Mouse (Mus musculus) Muller cell, postnatal 12 days (primary cell): ENCODE results near the gene Fbxw8.
A peak's percentile ranks its signal among the peaks of the same experiment; 100 is the strongest.

ENCODE experiments used
- DNase-seq: peaks from one replicate; pipeline ENCODE4 v3.0.0-alpha.2; 2015; ENCODE audit errors: inconsistent ontology term

Fbxw8 gene

DNA sequence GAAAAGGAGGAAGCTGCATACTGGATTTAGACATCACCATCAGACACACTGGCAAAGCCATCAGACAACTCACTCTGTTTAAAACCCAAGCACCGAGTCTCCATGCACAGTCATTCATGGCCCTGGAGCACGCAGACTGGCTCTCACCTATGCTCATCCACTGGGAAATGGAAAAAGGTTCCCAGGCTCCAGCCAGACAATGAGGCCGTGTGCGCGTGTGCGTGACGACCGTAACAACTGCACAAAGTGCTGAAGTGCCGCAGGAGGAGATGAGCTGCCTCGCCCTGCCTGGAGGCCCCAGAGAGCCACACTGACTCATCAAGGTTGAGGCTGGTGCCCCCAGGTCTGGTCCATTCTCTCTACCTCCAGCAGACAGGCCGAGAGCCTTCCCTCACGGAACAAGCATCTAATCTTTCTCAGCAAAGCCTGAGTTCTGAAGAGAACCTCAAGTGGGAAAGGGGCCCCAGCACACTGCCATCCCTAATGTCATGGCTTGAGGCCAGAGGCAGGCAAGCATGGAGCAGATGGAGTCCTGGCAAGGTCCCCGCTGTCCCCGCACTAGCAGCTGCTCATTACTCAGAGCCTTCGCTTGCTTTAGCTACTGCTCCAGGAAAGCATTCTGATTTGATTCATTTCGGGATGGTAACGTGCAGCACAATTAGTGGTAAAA lies 47.0 kb downstream of the Fbxw8 start:
- peak; percentile 94 for DNase-seq

DNA sequence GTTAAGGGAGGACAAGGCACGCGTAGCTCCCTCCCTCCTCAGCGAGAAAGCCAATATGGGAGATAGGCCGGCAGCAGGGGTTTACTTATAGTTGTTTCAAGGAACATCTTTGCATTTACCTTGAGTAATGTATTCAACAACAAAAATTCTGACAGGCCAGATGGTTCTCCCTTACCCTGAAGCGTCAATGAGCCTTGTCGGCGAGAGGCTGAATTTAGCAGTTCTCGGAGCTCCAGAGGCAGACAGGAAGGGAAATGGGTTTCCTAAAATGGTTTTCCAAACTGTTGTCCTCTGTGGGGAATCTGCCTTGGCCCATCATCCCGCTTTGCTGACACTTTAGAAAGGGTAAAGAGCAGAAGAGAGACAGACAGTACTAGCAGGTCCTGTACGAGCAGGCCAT lies 48.6 kb downstream of the Fbxw8 start:
- no peak for DNase-seq

DNA sequence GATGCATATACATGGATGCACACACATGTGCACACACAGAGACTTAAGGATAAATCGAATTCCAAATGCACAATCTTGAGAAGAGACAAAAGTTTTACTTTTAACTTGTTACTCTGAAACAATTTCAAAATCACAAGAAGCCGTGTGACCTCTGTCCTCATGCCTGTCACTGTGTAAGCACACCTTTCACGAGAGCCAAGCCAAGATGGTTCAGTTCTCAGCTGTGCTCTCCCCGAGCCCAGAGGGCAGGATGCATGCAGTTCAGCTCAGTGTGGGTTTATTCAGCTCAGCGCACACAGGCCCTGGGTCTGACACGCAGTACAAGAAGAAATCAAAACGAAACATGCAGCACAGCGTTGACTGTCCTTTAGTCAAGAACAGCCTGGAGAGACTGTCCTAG lies 49.7 kb downstream of the Fbxw8 start:
- no peak for DNase-seq

DNA sequence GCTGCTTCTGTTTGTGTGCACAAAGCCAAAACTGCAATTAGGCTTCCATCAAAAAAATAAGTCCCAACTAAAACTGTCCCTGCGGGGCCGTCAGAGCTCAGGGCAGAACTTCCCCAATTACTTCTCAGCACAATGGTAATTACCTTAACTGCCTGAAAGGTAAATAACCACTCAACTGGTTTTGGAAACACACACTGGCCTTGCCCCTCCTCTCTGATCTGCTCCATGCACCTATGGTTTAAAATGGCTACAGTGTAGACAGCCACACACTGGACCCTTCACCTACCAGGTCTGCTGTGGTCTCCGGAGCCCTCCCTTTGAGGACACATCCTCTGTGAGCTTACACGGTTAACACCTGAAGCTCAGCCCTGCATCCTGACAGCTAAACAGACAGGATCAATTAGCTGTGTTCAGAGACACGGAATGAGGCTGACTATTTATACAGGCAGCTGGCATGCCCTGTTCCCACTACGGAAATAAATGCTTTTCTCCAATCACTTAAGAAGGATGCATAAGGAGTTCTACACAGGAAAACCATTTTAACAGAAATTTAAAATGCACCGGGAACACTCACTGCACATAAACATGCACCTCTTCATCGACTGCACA lies 55.3 kb downstream of the Fbxw8 start:
- DNase-seq = no peak

DNA sequence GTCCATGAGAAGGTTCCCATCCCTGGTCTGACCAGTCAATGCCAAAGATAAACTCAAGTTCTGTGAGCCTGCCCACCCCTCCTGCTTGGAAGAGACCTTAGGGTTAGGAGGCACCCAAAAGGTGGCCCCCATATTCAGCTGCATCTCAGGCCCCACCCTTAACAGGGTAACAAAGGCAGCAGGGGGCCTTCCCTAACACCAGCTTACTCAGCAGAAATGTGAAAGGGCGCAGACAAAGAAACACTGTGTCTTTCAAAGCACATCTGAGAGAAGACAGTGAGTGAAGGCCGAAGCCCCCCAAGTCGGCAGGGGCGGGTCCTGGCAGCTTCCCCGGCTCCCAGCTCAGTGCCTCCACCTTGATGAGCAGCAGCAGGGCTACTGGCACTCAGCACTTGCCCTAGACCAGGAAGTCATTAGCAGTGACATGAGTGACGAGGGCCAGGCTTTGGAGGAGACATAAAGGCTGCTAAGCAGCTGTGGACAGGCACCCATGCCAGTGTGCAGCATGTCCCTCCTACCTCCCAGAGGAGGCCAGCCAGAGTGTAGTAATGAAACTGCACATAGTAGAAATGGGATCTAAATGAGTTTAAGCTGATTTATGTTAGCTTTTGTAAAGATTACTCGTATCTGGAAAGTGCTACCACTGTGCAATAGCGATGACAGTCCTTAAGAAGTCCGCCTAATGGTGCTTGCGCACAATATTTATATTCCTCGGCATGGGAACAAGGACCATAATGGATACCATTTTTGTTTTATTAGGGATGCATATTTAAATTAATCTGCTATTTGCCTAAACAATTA lies 56.0 kb downstream of the Fbxw8 start:
- DNase-seq = no peak

DNA sequence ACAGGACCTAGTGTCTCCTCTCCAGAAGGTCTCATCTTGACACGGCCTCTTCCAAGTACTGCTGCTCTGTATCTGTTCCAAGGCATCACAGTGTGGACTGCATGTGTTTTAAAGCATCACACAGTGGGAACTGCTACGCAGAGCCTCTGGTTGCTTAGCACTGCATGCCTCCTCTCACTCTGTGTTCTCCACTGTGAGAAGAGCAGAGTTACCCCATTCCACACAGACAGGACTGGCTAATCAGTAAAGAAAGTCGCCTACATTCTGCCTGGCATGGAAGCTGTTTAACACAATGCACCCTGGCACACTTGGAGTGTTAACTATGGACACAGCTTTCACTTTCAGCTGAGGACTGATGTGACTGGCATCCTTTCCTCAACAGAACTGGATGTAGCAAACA lies 58.9 kb downstream of the Fbxw8 start:
- DNase-seq = no peak

DNA sequence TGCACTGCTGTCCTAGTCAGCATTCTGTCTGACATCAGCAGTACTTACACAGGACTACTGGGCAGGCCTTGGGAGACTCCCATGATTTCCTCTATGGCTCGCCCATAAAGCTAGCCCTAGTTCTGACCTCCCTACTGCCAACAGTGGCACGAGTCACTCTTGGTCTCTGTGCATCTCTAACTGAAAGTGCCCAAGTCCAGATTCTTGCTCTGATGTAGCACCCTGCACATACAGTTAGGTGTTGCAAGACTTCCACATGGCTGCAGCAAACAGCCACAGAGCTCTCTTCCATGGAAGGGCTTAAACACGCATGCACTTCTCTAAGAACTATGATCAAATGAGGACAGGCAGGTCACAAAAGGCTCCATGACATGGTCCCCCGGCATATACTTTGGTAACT lies 59.4 kb downstream of the Fbxw8 start:
- no peak for DNase-seq

DNA sequence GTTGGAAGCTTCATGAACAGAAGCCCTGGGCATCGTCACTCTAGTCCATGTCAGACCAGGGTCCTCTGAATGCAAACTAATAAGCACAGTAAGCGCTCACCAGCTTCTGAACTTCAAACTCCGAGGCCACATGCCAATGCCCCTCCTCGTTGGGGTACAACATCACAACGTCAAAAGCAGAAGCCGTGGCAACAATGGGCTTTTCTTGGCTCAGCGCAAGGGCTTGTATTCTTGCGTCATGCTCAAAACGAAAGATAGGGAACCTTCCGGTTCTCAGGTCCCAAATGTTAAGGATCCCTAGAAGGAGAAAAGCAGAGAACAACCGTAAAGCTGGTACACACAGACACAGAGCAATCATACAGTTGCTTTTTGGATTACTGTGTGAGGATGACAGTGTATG lies 59.8 kb downstream of the Fbxw8 start:
- DNase-seq = no peak

DNA sequence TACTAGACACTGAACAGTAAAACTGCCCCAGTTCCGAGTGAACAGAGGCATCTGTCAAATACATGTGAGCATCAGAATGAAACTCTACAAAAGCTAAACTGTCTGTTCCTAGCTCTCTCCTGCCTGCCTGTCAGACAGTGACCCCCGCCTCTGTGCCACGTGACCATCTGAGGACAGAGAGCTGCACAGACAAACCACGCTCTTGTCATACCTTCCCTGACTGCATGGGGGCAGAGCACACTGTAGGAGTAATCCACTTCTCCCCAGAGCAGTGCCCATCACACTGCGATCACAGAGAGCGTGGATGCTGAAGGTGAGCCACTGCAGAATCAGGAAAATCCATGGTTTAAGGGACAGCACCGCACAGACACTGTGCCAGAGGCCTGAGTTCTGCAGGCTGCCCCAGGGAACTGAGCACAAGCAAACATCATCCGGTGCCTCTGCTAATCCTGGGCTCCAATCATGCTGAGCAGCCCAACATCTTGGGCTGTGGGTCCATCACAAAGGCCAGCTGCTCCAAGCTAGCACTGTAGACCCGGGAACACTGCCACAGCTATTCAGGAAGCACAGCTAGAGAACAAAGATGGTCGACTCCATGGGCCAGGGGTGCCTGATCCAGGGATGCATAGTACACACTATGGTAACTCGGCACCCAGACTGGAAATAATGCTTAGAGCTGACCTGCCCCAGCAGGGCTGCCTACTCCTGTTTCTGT lies 61.8 kb downstream of the Fbxw8 start:
- DNase-seq = peak; percentile 49

DNA sequence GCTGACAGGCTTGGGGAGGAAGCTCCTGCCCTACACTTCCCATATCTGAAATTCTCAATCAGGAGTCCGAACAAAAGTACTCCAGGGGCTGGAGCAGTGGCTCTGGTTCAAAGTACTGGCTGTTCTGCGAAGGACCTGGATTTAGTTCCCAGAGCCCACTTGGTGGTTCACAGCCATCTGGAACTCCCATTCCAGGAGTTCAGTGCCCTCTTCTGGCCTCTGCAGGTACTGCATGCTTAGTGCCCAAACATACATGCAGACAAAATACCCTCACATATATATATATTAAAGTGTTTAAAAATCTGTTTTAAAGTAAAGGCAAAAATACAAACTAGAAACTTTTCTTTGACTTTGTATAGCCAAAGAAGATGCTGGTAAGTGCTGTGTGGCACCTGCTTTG lies 64.4 kb downstream of the Fbxw8 start:
- DNase-seq = no peak

DNA sequence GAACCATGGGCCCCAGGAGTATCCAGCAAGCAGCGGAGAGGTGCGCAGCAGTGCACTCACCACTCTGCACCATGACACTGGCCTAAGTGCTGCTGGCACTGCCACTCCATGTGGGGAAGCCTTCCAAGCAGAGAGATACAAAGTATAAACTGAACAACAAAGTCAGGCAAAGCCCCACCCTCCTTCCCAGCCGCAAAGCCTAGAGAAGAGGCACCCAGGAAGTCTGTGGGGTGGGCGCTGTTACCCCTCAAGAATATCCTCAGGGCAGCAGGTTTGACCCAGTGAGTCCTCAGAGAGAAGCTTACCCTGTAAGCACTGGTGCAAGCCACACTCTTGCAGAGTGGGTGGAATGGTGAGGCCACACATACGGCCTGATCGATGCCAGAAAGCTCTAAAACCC lies 65.2 kb downstream of the Fbxw8 start:
- DNase-seq = no peak

DNA sequence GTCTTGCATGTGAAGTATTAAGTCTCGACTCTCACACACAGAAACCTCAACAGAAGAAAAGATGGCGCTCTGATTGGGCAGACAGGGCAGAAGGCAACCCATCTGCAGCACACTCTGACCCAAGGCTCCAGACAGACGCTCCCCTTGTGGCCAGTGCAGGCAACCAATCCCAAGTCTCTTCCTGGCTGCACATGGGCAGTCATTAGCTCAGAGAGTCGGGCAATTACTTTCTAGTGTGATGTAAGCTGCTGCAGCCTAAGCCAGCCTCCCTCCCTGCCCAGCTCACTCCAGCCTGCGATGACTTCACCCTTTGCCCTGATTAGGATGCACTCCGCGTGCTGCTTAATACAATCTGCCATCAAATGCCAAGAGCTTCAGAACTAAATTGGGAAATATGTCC lies 66.2 kb downstream of the Fbxw8 start:
- DNase-seq = peak; percentile 95

DNA sequence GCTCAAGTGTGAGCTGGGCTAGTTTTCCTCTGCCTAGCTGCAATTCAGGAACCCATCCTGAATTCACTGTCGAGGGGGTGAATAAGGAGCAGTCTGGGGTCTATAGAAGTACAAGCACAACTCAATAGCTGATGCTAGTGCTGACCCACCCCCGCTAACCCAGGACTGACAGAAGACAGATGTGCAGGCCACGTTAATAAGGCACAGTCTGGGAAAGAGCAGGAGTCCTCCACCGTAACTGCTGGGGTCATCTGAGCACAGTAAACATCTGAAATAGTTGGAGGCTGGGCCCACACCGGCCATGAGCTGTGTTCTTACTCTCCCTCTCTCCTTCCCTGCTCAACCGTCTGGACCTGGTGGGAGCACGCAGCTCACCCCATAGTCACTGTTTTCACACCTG lies 68.3 kb downstream of the Fbxw8 start:
- DNase-seq = no peak

DNA sequence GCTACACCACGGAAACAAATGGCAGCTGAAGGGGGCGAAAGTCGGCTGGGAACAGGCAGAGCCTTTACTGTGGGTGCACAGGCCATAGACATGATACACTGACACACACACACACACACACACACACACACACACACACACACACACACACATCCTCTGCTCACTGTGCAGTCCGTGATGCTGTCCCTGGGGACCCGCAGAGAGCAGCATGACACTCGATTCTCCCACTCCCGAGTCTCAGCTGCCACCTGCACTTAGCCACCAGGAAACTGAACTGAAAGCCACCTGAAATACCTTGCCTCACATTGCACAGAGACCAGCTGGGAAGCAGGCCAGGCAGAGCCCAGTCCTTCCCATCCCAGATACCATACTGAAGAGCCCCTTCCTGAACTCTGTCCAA lies 70.0 kb downstream of the Fbxw8 start:
- no peak for DNase-seq

DNA sequence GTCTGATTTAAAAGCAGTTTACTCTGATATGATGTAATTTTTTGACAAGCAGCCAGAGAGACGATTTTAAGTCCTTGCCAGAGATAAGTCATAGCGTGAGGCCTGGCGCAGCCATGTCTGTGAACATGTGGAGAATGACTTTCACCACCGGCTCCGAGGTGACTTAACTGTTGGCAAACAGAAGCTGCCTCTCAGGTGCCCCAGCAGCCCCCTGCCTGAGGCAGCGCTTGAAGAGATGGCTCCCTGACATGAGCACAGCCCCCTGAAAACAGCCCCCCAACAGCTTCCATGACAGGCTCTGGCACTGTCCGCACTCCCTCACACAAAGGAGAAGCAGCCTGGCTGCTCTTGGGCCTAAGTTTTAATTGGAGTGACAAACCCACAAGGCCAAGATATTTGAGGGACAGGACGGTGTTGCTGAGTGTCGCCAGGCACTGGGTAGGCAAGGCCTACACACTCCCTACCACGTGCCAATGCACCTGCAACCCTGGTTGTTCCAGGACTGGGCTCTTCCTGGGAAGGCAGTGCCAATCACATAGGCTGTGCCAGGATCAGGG lies 71.0 kb downstream of the Fbxw8 start:
- DNase-seq = peak; percentile 51

DNA sequence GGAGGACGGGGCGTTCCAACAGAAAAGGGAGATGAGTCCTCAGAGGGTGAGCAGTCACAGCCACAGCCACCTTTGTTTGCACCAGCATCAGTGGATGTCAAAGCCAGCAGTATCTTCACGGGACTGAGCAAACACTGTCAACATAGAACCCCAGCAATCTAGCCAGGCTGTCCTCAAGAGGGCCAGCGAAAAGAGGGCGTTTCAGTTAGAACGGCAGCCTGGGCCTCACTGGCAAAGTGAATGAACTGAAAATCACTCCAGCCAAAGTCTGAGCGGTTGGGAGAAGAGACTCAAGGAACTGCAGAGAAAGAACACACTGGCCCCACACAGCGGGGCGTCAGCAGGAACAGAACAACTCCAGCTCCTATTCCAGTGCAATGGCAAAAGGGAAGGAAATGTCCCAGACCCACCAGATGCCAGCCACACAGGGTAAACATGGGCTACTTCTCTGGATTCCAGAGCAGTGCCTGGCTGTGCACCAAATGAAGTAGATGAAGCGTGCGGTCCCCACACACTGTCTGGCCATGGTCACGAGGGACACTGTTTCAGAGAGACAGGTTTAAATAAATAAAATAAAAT lies 72.1 kb downstream of the Fbxw8 start:
- peak; percentile 63 for DNase-seq

DNA sequence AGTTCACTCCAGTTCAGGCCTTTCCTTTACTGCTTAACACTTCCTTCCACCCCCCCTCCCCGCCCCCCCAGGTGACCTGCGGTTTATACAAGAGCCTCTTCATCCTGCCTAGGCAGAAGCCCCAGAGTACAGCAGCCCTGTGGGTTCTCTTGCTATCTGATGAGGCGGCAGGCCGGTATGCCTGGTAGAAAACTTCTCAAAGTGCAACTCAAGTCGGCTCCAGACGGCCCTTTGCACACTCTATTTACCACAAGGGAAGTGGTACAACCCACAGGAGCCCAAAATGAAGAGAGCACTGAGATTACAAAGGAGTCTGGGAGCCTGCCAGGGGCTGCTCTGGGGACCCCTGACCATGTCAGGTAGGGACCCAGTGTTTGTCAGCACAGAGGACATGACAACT lies 73.3 kb downstream of the Fbxw8 start:
- DNase-seq = no peak

DNA sequence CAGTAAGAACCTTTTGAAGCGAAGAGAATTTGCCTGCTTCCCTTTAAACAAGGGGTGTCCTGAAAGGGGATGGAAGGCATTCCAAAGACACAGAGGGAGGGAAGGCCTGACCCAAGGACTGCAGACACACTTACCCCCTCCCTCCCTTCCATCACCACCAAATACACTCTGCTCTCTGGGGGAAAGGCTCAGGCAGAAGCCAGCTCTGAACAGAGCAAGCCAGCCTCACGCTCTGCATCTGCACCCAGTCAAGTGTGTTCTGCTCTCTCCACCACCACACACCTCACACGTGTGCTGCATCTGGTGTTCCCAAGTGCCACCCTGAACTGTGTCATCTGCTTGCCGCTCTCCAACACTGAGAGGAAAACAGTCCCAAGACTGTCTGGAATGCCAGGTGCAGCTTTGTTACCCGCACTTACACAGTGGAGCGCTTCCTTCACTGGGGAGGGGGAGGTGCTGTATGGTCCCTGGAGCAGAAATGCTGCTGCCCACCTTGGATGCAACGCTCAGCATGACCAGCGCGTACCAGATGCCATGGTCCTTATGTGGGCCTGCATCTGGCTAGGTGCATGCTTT lies 73.8 kb downstream of the Fbxw8 start:
- no peak for DNase-seq

DNA sequence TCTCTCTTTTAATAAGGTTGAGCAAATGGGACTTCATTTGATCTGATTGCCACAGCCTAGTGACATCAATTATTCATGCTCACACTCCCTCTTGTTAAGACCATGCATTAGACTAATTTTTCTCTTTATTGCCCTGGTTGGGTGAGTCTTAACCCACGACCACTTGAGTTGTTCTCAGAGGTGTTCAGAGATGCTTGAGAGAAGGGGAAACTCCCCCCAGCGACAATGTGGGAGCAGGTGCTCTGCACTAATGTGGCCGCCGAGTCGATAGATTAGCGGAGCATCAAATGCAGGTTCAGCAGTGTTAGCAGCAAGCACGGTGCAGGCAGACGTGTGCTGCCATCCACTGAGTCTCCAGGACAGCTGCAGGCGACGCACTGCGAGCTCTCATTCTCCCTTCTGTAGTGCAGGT lies 75.4 kb downstream of the Fbxw8 start:
- no peak for DNase-seq

DNA sequence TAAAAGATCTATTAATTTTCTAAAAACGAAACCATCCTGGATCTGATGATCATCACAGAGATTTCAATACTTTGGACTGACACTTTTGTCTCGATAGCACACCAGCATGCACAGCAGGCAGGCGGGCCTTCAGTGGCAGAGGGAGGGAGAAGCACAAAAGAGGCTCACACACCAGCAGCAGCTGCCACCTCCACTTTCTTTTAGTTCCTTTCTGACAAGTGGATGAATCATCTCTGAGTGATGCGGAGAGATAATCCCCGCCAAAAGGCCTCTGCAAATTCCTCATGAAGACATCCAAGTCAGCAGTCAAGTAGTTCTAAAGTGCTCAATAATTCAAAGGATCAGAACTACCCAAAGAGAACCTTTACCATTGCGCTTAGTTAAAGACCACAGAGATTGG lies 75.9 kb downstream of the Fbxw8 start:
- DNase-seq = peak; percentile 87

DNA sequence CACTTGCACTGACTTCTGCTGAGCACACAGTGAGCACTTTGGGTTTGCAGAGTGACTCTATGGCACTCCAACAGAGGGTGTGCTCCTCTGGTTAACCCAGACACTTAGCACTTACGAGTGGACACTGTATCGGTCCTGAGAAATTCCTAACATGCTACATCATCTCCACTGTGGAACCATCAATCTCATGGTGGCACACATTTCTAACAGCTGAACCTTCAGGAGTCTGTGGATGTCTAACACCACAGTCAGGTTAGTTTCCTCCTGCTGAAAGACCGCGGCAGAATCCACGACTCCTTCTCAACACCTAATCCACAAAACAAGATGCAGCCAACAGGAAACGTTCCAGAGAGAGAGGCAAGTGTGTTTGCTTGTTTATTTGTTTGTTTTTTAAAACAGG lies 76.7 kb downstream of the Fbxw8 start:
- DNase-seq = no peak
